Mouse (Mus musculus) right cerebral cortex, adult 2 months (tissue): ENCODE measurements at regions not wholly inside any gene's neighbourhood (a gene's known extent, or its start where the extent isn't known, plus 50 kb on each side); places are given as distances from the start of the nearest gene placed in this dataset.

ENCODE experiments used
- DNase-seq, 2 experiments: peaks; one replicate each; pipeline ENCODE4 v3.0.0; 2021 to 2022; ENCODE audit warnings: low spot score in 2 of 2

DNA sequence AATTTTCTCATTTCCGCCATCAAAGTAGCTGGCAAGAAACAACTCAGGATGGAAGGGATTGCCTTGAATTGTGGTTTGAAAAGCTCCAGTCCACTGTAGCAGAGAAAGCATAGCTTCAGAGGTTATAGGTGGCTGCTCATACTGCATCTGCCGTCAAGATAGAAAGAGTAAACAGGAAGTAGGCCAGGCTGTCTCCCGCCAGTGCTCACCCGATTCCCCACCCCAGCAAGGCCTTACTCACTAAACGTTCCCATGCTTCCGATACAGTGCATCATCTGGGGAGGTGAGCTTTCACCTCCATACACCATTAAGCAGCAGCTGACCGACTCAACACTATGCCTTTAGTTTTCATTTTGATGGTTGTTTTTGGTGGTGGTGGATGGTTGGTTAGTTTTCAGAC lies 119.3 kb upstream of the Btg1 start:
- DNase-seq = no peak

DNA sequence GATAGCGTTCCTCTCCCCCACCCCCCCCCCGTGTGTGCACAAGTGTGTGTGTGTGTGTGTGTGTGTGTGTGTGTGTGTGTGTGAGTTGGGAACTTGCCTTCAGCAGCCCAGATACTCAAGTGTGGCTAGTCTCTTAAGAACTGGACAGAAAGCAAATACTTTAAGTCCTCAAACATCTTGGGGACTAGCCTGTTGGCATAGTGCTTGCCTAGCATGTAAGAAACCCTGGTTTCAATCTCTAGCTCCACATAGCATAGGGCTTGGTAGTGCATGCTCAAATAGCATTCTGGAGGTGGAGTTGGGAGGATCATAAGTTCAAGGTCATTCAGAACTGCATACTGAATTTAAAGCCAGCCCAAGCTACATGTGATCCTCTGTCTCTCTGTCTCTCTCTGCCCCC lies 117.5 kb upstream of the Btg1 start:
- DNase-seq = no peak

DNA sequence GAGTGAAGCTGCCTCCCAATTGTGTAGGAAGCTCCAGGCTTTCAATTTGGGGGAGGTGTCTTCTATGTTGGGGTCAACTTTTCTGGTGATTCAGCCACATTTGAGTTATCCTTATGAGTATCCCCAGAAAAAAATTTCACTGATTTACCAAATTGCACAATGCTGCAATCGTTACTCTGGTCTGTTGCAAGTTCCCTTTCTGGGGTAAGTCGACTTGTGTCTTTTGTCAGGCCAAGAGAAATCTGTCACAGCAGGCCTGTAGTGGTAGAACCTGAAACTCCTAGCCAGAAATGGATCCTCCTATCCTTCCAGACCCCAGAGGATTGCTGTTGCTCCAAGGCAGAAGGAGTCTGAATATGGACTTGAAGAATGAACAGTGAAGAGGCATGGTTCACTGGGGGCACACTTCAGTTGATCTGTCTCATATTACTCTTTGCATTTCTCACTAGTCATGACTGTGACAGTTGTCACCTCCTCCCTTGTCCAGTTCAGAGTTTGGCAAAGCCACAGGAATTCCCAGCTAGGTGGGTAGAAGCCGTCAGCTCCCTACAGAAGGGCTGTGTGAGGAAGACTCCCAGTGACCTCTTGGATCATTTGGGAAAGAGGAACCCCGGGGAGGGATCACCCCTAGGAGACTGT lies 114.6 kb upstream of the Btg1 start:
- no peak for DNase-seq

DNA sequence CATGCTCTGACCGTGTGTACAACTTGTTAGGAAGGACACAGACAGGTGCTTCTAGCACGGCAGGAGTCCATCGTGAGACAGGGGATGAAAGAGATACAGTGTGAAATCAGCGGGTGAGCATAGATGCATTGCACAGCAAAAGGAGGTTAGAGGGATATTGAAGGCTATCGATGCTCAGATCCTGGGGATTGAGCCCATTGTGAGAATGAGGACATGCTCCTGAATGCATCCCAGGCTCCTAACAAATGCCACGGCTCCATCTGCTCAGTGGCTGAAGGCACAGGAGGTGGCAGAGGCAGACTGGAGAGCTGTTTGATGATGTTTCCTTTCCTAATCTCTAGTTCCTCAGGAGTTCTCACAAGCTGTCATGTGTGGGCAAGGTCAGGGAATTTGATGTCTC lies 114.1 kb upstream of the Btg1 start:
- DNase-seq = no peak

DNA sequence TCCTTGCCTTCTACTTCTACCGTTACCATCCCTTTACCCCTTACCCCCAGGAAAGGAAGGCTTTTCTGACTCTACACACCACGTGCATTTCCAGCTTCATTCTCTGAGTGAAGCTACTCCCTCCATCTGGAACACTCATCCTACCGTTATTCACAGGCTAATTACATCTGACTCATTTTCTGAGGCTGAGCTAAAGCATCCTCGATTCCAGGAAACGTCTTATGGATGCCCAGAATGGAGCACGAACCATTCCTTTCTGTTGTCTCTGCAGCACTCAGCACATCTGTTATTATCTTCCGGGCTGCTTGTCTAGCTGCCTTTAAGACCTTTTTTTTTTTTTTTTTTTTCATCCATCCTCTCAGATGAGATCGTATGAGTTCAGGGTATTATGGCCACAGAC lies 112.5 kb upstream of the Btg1 start:
- DNase-seq = no peak

DNA sequence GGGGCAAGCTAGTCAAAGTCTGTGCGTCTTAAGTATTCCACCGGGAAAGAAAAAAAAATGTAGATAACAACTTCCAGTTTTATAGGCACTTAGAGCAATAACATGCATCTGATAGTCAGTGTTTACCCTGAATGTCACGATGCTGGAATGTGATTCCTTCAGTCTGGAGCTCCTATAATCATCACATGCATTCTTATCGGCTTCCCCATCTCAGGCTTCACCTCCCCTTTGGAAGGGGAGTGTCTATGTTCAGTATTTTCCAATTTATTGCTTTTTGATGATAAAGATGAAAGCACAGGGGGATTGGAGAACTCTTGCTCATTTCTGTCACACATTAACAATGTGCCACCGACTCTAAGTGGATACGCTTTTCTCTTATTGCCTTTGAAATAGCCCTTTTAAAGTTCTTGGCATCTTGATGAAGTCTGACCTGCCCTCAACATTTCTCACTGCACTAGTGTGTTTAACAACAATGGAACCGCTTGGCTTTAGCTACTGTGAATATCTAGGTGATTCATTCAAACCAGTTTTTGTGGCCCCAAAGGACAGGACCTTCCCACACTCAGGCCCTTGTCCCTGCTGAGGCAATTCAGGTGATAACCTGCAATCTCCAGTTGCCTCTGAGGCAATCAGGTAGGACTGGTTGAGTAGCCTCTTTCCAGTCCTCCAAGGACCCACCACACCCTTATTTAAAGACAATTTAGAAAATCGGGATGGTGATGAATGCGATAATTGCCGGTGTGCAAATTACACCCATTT lies 101.5 kb upstream of the Btg1 start:
- no peak for DNase-seq

DNA sequence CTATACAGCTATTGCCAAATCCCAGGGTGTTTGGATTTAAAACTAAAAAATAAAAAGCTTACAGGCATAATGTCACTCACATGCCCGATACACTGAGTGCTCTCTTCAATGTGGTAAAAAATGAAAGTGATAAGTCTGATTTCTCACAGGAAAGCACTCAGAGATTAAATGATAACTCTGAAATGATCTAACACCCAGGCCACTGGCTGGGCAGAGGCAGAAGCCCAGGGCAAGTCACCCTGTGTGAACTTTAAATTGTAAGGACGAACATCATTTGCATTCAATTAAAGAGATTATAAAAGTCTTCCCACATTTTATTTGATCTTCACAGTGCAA lies 100.9 kb upstream of the Btg1 start:
- DNase-seq = no peak

DNA sequence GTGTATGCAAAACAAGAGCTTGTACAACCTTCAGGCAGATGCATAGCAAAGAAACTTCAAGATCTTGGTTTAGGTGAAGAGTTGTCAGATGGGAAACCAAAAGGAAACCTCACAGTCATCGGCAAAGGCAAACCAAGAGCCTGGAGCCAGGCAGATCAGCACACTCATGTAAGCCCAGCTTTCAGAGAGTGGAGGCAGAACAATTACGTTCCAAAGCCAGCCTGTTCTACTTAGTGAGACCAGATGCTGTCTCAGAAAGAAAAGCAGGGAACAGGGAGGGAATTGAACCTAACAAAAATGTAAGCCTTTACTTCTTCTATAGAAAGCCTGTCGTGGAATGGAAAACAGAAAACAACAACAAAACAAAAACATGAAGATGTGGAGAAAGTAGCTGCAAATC lies 97.4 kb upstream of the Btg1 start:
- DNase-seq = no peak

DNA sequence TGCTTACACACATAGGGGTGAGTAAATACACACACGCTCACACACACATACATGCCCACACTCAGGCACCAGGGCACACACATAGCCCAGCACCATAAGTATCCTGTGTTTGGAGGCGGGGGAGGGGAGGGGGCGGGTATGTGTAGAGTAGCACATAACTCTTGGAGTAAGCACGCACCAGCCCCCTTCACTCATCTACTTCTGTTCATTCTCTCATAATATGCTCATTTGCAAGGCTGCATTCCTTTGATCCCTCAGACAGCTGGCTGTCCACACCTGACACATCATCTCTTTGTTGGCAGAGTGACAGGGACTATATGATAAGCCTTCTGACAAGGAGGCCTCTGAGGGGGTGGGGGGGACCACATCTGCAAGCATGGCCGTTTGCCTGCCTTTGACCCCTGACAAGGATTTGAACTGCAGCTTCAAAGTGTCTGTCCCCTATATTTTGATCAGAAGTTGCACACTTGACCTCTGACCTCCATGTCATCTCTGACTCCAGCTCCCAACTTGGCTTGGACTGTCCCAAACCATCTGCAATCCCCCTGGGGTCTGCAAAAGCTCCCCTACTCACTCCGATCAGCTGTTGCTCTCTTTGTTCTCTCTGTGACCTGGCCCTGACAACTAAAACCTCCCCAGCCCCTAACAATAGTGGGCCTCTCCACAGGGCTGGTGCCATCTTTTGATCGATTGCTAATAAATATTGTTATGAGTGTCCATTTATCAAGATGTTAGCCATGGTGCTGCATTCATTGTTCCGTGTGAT lies 95.6 kb upstream of the Btg1 start:
- DNase-seq = no peak

DNA sequence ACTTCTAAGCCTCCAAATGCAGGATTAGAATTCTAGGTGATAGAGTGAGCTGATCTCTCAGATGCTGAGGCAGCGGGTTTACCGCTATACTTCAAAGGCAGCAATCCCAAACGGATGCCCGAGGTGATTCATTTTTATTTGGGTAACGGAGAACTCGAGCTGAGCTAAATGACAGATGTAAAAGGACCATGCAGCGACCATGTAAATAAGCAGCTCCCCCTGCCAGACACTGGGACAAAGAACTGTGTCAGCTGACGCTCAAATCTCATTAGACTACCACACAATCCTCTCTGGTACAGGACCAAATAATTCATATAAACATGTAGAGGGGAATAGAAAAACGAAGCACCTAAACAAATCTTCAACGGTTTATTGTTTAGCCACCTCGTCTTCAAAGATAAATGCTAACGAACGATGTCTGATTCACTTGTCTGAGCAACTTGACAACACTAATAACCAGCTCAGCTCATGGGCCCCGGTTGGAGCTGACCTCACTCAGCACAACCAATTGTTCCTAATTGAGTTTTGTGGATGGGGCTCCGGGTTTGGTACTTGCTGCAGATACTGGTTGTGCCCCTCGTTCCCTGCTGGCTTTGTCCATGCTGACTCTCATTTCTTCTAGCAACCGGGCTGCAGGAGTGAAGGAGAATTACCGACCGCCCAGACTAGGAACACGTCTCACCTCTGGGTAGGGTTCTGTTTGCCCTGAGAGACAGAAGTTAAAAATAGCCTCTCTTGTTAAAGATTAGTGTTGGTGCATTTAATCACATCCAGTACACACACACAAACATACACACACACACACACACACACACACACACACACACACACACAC lies 92.6 kb upstream of the Btg1 start:
- no peak for DNase-seq

DNA sequence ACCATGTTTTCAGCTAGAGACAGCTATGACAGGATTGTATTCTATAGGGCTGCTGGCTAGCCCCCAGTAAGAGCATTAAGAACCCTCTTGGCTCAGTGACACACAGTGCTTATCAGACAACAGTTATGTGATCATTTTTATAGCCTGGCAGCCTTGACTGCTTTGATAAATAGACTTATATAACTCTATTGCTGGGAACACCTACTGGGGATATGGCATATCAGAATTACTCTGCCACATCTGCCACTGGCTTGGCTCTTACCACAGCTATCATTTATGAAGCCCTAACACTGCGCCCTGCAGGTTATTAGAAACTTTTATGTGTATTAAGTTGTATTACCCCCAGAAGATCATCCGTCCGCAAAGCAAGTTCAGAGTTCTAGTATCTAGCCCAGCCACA lies 88.9 kb upstream of the Btg1 start:
- DNase-seq = no peak

DNA sequence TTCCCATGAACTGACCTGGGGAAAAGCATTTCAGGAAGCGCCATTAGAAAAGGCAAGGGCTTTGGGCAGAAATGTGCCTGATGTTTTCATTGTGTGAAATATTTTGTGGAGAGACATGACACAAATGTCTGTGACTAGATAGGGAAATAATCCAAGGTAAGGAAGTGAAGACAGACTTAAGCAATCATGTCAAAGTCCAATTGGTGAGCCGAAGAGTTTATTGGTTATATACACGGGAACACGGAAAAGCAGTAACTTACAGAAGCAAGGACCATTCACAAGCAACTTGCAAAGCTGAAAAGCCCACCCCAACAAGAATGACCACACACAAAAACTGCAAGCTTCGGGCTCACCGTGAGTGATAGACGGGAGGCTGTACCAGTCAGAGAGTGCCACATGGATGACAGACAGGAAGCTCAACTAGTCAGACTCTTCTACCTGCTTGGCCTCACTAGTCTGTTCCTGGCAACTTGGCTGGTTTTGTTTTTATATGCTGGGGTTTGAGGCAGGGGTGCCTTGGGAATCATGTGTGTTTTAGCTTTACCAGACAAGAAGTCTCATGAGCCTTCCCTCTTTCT lies 82.2 kb upstream of the Btg1 start:
- DNase-seq = no peak

DNA sequence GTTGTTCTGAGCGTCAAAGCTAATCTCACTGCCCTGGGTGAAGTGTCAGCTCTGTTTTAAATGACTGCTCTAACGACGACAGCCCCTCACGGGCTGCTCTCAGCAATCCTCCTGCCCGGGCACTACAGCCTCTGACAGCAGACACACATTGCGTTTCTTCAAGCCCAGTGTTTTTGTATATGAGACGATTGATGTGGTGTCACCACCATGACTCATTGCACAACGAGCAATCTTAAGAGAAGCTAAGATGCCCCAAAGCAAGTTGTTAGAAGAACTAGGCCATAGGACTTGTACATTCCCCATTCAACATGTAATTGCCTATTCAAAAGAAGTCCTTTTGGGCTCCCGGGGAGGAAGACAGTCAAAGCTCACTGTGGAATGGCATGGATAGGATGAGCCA lies 81.3 kb upstream of the Btg1 start:
- no peak for DNase-seq

DNA sequence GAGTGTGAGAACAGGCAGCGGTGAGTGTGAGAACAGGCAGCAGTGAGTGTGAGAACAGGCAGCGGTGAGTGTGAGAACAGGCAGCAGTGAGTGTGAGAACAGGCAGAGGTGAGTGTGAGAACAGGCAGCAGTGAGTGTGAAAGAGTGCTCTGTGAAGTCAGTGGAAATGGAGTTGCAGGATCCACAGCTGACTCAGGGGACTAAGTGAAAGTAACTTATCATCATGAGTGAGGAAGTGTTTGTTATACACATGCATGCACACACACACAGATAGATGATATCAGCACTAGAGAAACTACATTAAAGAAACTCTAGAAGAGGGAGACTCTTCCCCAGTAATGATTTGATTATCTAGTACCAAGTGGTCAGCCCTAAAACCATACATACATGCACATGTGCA lies 76.0 kb upstream of the Btg1 start:
- no peak for DNase-seq

DNA sequence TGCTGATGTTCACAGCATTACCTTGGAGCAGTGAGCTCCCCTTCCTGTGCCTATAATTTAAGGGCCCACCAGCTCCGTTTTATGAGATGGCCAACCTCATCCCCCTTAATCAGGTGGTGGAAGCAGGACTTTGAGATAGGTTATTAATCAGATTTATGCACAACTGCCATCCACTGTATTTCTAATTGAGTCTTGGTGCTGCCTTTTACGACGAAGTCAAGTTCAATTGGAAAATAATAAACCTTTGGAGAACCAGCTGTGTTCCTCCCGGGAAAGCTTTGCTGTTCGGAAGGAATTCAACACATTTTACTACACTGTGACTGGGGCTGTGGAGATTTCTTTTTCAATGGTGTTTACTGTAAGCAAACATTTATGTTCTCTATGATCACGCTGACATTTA lies 71.5 kb upstream of the Btg1 start:
- no peak for DNase-seq

DNA sequence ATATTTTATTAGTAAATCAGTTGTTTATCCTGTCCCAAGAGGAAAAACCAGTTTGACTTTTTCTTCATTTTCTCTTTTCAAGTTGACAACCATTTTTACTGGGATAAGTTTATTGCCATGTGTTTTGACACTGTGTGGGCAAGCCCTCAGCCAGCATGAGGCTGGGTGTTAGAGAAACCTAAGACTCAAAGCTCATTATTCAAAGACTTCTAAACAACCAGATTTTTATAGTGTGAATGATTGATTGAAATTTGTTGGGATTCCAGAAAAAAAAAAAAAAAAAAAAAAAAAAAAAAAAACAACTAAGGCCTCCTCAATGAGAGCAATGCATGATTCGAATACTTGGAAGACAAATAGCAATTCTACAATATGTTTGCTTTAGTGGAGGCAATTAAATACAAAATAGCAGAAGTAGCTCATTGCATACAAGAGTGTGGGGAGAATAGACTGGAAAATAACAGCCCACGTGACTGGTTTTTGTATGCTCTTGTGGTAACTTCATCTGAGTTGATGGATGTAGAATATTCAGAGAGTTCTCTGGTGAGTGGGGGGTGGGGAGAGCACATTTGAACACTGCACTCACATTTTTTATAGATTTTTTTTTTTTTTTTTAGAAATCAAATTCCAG lies 70.9 kb upstream of the Btg1 start:
- DNase-seq = no peak

DNA sequence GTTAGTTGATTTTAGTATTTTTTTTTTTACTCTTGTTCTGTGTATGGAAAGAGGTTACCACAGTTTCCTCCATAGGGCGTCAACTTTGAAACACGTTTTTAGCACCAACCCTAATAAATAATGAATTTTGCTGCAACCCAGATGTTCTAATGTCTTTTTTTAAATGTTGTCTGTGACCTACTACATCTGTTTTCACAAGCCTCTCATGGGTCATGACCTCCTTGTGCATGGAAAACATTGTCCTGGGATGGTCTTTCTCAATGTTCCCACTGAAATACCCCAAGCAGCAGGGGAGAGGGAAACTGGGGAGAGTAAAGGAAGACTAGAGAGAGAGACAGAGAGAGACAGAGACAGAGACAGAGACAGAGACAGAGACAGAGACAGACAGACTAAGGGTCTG lies 67.2 kb upstream of the Btg1 start:
- no peak for DNase-seq

DNA sequence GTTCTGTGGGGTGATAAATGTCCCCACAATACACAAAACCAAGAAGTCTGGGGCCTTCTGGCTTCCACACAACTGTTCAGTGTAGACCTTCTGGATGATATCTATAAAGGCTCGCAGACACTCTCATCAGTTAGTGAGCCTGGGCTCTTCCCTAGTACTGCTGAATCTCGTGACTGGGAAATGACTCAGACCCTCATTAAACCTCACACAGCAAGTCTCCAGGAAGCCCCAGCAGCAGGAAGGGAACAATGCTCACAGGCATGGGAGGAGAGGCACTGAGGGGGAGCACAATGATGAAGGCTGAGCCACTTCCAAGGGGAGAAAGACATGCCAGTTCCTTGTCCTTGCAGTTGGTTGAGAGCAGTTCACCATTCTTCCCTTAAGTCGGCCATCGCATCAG lies 66.5 kb upstream of the Btg1 start:
- no peak for DNase-seq

DNA sequence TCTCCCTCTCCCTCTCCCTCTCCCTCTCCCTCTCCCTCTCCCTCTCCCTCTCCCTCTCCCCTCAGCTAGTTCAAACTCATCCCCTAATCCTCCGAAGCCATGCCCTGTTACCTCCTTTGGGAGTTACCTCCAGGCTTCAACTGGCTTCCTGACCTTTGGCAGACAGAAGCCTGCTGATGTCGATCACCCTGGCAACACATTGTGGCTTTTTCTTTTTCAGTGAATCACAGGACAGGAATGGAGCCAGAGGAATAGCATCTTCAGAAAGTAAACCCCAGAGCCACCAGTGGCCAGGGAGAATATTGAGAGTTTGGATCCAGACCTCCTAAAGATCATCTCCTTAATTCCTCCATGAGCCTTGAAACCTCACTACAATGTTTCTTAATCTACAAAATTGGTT lies 59.5 kb upstream of the Btg1 start:
- DNase-seq = no peak

DNA sequence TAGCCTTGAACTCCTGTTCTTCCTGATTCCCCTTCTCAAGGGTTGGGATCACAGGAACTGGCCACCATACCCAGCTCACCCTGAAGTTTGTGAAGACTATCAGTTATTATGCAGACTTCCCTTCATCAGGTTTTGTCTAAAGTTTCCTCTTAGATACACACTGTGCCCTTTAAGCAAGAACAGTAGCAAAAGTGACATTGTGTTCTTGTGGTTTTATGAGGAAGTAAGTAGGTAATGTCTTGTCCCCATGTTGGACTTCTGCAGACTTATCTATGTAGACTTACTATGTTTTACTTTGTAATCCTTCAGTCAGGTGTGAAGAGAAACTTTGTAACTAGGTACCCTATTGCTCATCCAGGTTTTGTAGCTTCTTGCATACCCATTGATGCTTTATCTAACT lies 51.5 kb upstream of the Btg1 start:
- no peak for DNase-seq
